Mouse (Mus musculus) myocyte (in vitro differentiated cells): ENCODE data around the gene Hsf5. TPM values are rescaled to one million over a fixed set of nuclear protein-coding genes. Genes with fewer than 3 reads are reported as not detected.

Source experiments
- H3K27me3 ChIP-seq: one replicate; pipeline ENCODE4 v1.6.1; 2011; ENCODE audit not compliant: control insufficient read depth, insufficient read depth, insufficient read length
- H3K36me3 ChIP-seq: one replicate; pipeline ENCODE4 v1.6.1; 2011; ENCODE audit not compliant: control insufficient read depth, insufficient read depth
- H3K4me2 ChIP-seq: one replicate; pipeline ENCODE4 v1.6.1; 2011; ENCODE audit warnings: low read depth, control low read depth
- H3K4me3 ChIP-seq: one replicate; pipeline ENCODE4 v1.5.1; 2011; ENCODE audit warnings: mild to moderate bottlenecking, control low read depth, moderate library complexity
- H3K79me2 ChIP-seq: one replicate; pipeline ENCODE4 v1.6.1; 2011; ENCODE audit not compliant: control insufficient read depth, insufficient read depth
- H3ac ChIP-seq: one replicate; pipeline ENCODE4 v1.6.1; 2011; ENCODE audit not compliant: control insufficient read depth, insufficient read length
- CEBPB ChIP-seq: IDR thresholded peaks from 2 replicates; pipeline ENCODE4 v1.6.1; 2011; ENCODE audit warnings: mild to moderate bottlenecking, moderate library complexity; ENCODE audit not compliant: poor library complexity, insufficient read depth, severe bottlenecking
- E2F4 ChIP-seq: IDR thresholded peaks from one replicate; pipeline ENCODE4 v1.6.1; 2011; ENCODE audit warnings: mild to moderate bottlenecking, control low read depth, moderate library complexity; ENCODE audit not compliant: insufficient read depth
- MAX ChIP-seq: IDR thresholded peaks from one replicate; pipeline ENCODE4 v1.6.1; 2011; ENCODE audit warnings: low read depth, mild to moderate bottlenecking, control low read depth
- MYOD1 ChIP-seq, 3 experiments: IDR thresholded peaks; one replicate each; pipeline ENCODE4 v1.6.1; 2011; ENCODE audit warnings: control low read depth in 2 of 3, low read depth in 2 of 3, mild to moderate bottlenecking in 2 of 3, moderate library complexity in 1 of 3; ENCODE audit not compliant: insufficient read length in 2 of 3, control insufficient read depth in 1 of 3
- MYOG ChIP-seq, 3 experiments: IDR thresholded peaks; one replicate each; pipeline ENCODE4 v1.6.1; 2011; ENCODE audit warnings: control low read depth in 2 of 3, low read depth in 2 of 3, mild to moderate bottlenecking in 2 of 3; ENCODE audit not compliant: insufficient read length in 2 of 3, control insufficient read depth in 1 of 3, insufficient read depth in 1 of 3
- POLR2A ChIP-seq: IDR thresholded peaks from one replicate; pipeline ENCODE4 v1.6.1; 2011; ENCODE audit warnings: low read depth, mild to moderate bottlenecking, control low read depth, moderate library complexity; ENCODE audit not compliant: insufficient read length
- POLR2AphosphoS2 ChIP-seq: IDR thresholded peaks from one replicate; pipeline ENCODE4 v1.6.1; 2011; ENCODE audit warnings: low read depth, control low read depth; ENCODE audit not compliant: insufficient read length
- REST ChIP-seq: IDR thresholded peaks from one replicate; pipeline ENCODE4 v1.6.1; 2011; ENCODE audit warnings: mild to moderate bottlenecking, control low read depth, moderate library complexity; ENCODE audit not compliant: insufficient read depth, insufficient read length
- SRF ChIP-seq: IDR thresholded peaks from one replicate; pipeline ENCODE4 v1.6.1; 2011; ENCODE audit warnings: low read depth; ENCODE audit not compliant: control insufficient read depth, insufficient read length
- TCF12 ChIP-seq: IDR thresholded peaks from one replicate; pipeline ENCODE4 v1.6.1; 2011; ENCODE audit warnings: mild to moderate bottlenecking, control low read depth; ENCODE audit not compliant: poor library complexity, insufficient read depth, severe bottlenecking
- TCF3 ChIP-seq: IDR thresholded peaks from one replicate; pipeline ENCODE4 v1.6.1; 2011; ENCODE audit warnings: low read depth, control low read depth; ENCODE audit not compliant: insufficient read length
- USF1 ChIP-seq: IDR thresholded peaks from one replicate; pipeline ENCODE4 v1.6.1; 2011; ENCODE audit warnings: low read depth, mild to moderate bottlenecking, control low read depth, moderate library complexity
- polyA plus RNA-seq: library from polyadenylated mRNA; unstranded; fragments of >200 nt; fragmentation: generic; extraction: Trizol; gene quantifications from one replicate; pipeline ENCODE4 v1.2.1, GENCODE M21; 2012; ENCODE audit warnings: missing spikeins

The Hsf5 gene
- polyA plus RNA-seq = not detected

DNA sequence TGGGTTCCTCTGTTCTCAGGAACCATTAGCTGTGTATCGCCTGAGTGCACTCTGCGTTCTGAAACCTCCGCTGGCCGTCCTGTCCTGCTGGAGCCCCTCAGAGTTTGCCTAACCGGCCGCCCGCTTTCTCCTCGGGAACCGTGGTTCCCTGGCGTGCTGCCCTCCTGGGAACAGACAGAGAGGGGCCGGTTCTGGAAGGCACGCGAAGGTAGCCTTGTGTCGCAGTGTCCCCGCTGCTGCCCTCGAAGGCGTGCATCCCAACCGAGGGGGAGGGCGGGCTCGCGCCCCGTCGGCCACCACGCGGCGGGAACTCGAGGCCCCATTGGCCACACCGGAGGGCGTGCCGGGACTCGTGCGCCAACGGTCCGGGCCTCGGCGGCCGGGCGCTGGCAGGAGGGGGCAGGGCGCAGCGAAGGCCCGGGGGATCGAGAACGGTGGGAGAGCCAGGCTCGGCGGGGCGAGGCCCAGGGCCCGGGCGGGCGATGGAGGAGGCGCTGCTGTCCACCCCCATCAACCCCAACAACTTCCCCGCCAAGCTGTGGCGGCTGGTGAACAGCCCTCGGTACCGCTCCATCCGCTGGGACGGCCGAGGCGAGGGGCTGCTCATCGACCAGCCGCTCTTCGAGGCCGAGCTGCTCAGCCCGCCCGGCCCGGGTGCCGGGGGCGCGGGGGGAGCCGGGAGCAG lies at the start of gene Hsf5:
TSS of gene Hsf5 (plus strand) at position 375 of the 685 bp plus-strand sequence.
- Histone ChIP-seq H3K27me3 (no peaks in the 10 kb centered on the region), H3K4me3 (no peak within 1 kb of the TSS), H3K36me3 (peaks cover 20% of the 10 kb centered on the region), H3K79me2 (no peaks in the 10 kb centered on the region), H3K4me2 (no peak within 1 kb of the TSS), H3ac (no peak within 1 kb of the TSS)
- TF ChIP-seq USF1 (no peak), REST (no peak), TCF3 (no peak), E2F4 (no peak), POLR2AphosphoS2 (no peak), MYOD1 (IDR thresholded peaks at IDR 0.05; ENCODE audit: control insufficient read depth in 1 of 3, insufficient read length in 2 of 3, low read depth in 2 of 3) (no peak), TCF12 (no peak), CEBPB (no peak), MAX (no peak), SRF (no peak), POLR2A (no peak), MYOG (IDR thresholded peaks at IDR 0.05; ENCODE audit: control insufficient read depth in 1 of 3, insufficient read depth in 1 of 3, insufficient read length in 2 of 3, low read depth in 2 of 3) (no peak)

- Histone ChIP-seq H3K27me3 (peaks cover 26% of the 10 kb centered on the region), H3K4me2 (no peak within 1 kb of the TSS), H3K79me2 (no peaks in the 10 kb centered on the region), H3ac (no peak within 1 kb of the TSS), H3K4me3 (no peak within 1 kb of the TSS), H3K36me3 (no peaks in the 10 kb centered on the region)
- TF ChIP-seq SRF = no peak
- no peak for TF ChIP-seq TCF12
- no peak for TF ChIP-seq USF1
- TF ChIP-seq POLR2AphosphoS2 = no peak
- TF ChIP-seq CEBPB = no peak
- no peak for TF ChIP-seq POLR2A
These were observed 48.6 kb upstream of the Hsf5 start, which contains the start of gene Sept4 for GRCm38 (mm10) chr11:87568255-87568953. TSS of gene Sept4 (plus strand) at chr11:87568903.

GRCm38 (mm10) chr11:87570743-87571142 lies 46.2 kb upstream of the Hsf5 start:
- Histone ChIP-seq H3K27me3 (peaks cover 25% of the 10 kb centered on the region), H3K4me3 (no peak overlapping the region), H3ac (no peak overlapping the region), H3K4me2 (no peak overlapping the region), H3K36me3 (no peaks in the 10 kb centered on the region), H3K79me2 (no peaks in the 10 kb centered on the region)
- TF ChIP-seq MYOG (IDR thresholded peaks at IDR 0.05; ENCODE audit: control insufficient read depth in 1 of 3, insufficient read depth in 1 of 3, insufficient read length in 2 of 3, low read depth in 2 of 3) (peak in 2 of 3 experiments; percentile 27 to 69), MYOD1 (IDR thresholded peaks at IDR 0.05; ENCODE audit: control insufficient read depth in 1 of 3, insufficient read length in 2 of 3, low read depth in 2 of 3) (peak in 2 of 3 experiments; percentile 46 to 59), POLR2A (no peak)

- Histone ChIP-seq H3K27me3 (peaks cover 25% of the 10 kb centered on the region), H3K79me2 (no peaks in the 10 kb centered on the region), H3K4me2 (no peak overlapping the region), H3K36me3 (no peaks in the 10 kb centered on the region), H3ac (no peak overlapping the region), H3K4me3 (no peak overlapping the region)
- no peak for TF ChIP-seq MYOD1 (IDR thresholded peaks at IDR 0.05; ENCODE audit: control insufficient read depth in 1 of 3, insufficient read length in 2 of 3, low read depth in 2 of 3)
- no peak for TF ChIP-seq USF1
- TF ChIP-seq SRF = no peak
- no peak for TF ChIP-seq CEBPB
- TF ChIP-seq POLR2A = no peak
- no peak for TF ChIP-seq TCF3
- no peak for TF ChIP-seq POLR2AphosphoS2
- no peak for TF ChIP-seq REST
- TF ChIP-seq MYOG (IDR thresholded peaks at IDR 0.05; ENCODE audit: control insufficient read depth in 1 of 3, insufficient read depth in 1 of 3, insufficient read length in 2 of 3, low read depth in 2 of 3) = no peak
- no peak for TF ChIP-seq MAX
- TF ChIP-seq E2F4 = no peak
- no peak for TF ChIP-seq TCF12
These were observed 45.5 kb upstream of the Hsf5 start for GRCm38 (mm10) chr11:87571361-87571950.
